Mouse (Mus musculus) adrenal gland (tissue): ENCODE results near the gene Gpr183.

Source experiments
- intact Hi-C: fragments of 180-260 bp; cut with DNase I; formaldehyde crosslinking; loops from one replicate; pipeline ENCODE4 v1.15.1; 2025

Gene Gpr183

GRCm38 (mm10) chr14:121906992-121907681 is 57.9 kb downstream of the Gpr183 start:
- intact Hi-C loops, result no loop called here

GRCm38 (mm10) chr14:121906341-121906991 is 58.5 kb downstream of the Gpr183 start:
- intact Hi-C loops, result no loop called here

- intact Hi-C loops, result no loop called here
Observed at GRCm38 (mm10) chr14:121904754-121905153, 60.2 kb downstream of the Gpr183 start.

GRCm38 (mm10) chr14:121903381-121903876 is 61.6 kb downstream of the Gpr183 start:
- intact Hi-C loops, result no loop called here
